Mouse (Mus musculus) CD4-positive naive resting alpha-beta T cell, adult 57 days (primary cell): Measurements from ENCODE around the gene Gm42957. TPM values are rescaled to one million over a fixed set of nuclear protein-coding genes. Genes with fewer than 3 reads are reported as not detected.

Experiments used
- total RNA-seq: library from RNA; stranded (reverse); gene quantifications from one replicate; pipeline ENCODE4 v1.2.4, GENCODE M21; 2023

Gm42957 gene
- 0.35 TPM for total RNA-seq

GRCm38 (mm10) chr3:96634928-96635879, at the start of gene Gm42957, which contains the start of gene Pex11b:
Gene Gm42957, plus strand, starts transcription at chr3:96635474.
Gene Pex11b, plus strand, starts transcription at chr3:96635376.

GRCm38 (mm10) chr3:96593790-96594560, 41.3 kb upstream of the Gm42957 start, which contains the start of gene Polr3gl:
Gene Polr3gl, minus strand, starts transcription at chr3:96594181.

DNA sequence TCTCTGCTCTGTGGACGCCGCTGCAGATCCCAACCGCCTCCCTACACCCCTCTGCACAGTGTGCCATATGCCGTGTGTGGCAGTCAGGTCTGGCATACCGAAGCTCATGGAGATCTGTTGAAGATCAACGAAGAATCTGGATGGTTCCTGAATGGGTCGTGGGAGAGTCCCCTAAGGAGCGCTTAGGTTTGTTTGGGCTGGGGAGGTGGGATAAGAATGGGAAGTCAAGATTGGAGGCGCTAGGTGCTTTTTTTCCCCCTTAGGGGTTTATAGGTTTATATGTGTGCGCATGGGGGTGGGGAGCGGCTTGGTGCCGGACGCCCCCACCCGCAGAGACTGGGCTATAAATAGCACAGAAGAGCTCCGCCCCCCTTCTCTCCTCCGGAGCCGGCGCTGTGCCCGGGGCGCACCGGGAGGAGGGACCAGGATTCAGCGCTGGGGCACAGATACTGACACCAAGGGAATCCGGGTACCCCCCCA, 39.0 kb upstream of the Gm42957 start, which contains the start of gene Ankrd34a:
TSS of gene Ankrd34a (plus strand) at position 409 of the 480 bp plus-strand sequence.

GRCm38 (mm10) chr3:96600639-96601250, 34.5 kb upstream of the Gm42957 start, which contains the start of gene Lix1l:
Gene Lix1l, plus strand, starts transcription at chr3:96601149.

GRCm38 (mm10) chr3:96629729-96630600, 5.3 kb upstream of the Gm42957 start, which contains the start of gene Rbm8a:
Gene Rbm8a, plus strand, starts transcription at chr3:96629933.

DNA sequence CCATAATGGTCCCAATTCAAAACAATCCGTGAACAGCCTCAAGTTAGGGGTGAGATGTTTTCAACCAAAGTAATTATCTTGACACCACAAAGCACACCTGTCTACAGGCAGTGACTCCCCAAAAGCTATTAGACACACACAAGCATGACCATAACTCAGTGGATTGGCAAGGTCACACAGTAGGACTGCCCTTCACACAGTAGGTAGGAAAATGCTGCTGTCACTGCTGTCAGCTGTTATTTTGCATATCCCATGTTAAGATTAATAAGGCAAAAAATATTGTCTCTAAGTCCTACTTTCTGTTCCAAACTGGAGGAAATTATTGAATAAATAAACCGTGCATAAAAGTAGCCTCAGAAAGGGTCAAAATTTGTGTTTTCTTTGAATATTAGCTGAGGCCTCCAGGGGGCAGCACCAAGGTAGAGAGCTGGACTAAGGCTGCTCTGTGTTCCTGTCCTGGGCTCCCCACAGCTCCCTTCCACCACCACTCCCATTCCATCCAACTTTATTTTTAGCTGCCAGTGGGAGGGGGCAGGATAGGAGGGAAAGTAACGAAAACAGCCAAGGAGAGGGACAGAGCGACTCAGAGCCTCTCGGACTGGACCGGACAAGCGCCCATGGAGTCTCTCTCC, 9.9 kb downstream of the Gm42957 start, which contains the start of gene Itga10:
TSS of gene Itga10 (plus strand) at position 567 of the 632 bp plus-strand sequence.

DNA sequence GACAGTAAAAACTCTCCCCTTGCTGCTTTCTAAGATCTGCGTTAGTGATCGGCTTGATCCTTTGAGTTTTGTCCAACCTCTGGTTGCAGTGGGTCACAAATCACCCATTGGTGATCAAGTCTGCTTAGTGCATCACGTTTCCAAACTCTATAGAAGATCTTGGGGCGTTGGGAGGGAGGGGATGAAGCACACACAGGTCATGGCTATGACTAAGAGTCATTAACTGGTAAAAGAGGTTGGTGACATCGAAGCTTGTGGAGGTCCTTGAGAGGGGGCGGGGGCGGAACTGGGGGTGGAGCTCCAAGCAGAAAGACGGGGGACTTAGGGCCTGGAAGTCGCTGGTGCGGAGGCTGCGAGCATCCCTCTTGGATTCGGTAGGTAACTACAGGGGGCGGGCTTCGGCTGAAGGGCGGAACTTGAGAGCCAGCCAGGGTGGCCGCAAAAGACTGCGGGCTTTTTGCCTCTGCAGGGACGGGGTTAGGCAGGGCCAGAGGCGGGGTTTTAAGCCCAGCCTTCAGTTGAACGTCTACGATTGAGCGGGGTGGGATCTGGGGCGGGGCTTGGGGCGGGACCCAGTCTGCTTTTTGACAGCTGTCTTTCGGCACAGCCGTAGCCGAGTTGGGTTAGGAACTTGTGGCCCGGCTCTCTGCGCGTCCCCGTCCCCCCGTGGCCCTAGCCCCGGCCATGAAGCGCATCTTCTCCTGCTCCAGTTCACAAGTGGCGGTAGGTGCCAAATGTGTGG, 34.6 kb downstream of the Gm42957 start, which contains the start of gene Ankrd35:
TSS of gene Ankrd35 (plus strand) at position 405 of the 742 bp plus-strand sequence.

GRCm38 (mm10) chr3:96696198-96696765, 61.0 kb downstream of the Gm42957 start, which contains the start of gene Pias3:
Gene Pias3, plus strand, starts transcription at chr3:96696384.

Other genes starting within 250 kb of the Gm42957 start
- not detected for gene BC107364, start 183.2 kb upstream of the Gm42957 start, total RNA-seq
- gene Hfe2, start 110.3 kb upstream of the Gm42957 start, total RNA-seq = not detected
- 861 TPM for gene Txnip, start 77.5 kb upstream of the Gm42957 start, total RNA-seq
- not detected for gene Gm16253, start 58.5 kb upstream of the Gm42957 start, total RNA-seq
- 41.5 TPM for gene Polr3gl, start 41.3 kb upstream of the Gm42957 start, total RNA-seq
- gene Ankrd34a, start 38.8 kb upstream of the Gm42957 start, total RNA-seq = not detected
- gene Lix1l, start 34.3 kb upstream of the Gm42957 start, total RNA-seq = 0.38 TPM
- gene Rbm8a, start 5.5 kb upstream of the Gm42957 start, total RNA-seq = 82.5 TPM
- 25.9 TPM for gene Pex11b, start 98 bp upstream of the Gm42957 start, total RNA-seq
- 3.5 TPM for gene Itga10, start 10.1 kb downstream of the Gm42957 start, total RNA-seq
- not detected for gene Ankrd35, start 34.7 kb downstream of the Gm42957 start, total RNA-seq
- 20.1 TPM for gene Pias3, start 60.9 kb downstream of the Gm42957 start, total RNA-seq
- gene Nudt17, start 73.1 kb downstream of the Gm42957 start, total RNA-seq = 1.0 TPM
- gene Polr3c, start 92.2 kb downstream of the Gm42957 start, total RNA-seq = 57.7 TPM
- 48.1 TPM for gene Rnf115, start 92.2 kb downstream of the Gm42957 start, total RNA-seq
- gene Pdzk1, start 193.8 kb downstream of the Gm42957 start, total RNA-seq = not detected
- 10.5 TPM for gene Cd160, start 193.9 kb downstream of the Gm42957 start, total RNA-seq